17 mouse cellular contexts compared by ENCODE assay signal in the genomic region with DNA sequence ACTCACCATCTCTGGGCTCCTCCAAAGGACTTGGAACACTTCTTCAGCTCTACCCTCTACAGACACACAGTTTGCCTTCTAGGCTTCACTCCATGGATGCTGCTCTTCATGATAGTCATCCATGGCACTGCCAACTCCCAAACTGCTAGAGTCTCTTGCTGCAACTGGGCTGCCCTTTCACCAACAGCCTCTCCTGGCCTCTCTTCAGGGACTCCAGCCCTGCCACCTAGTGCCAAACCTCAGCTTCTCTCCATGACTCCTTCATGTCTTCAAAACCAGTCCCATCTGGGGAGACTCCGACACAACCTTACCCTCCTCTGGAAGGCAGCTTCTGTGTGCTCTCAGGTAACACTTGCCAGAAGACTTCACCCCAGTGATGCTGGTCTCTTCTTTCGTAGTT.
DNase-seq lines count a peak whose midpoint lies in the region; TF ChIP-seq lines count a peak whose summit lies in the region.
"Had no signal": no experiment of that assay in that cellular context is flagged by ENCODE, and none has a peak within 500 bp of the region (broad histone marks: within the 10 kb centered on the region; RNA-seq: fewer than 3 reads in every experiment).

No protein-coding gene starts in this region.

- TF ChIP-seq POLR2A in heart, adult 2 months (IDR thresholded peaks at IDR 0.05; ENCODE audit: insufficient read depth, low read depth, low read length) = no peak
- no peak for TF ChIP-seq POLR2A in small intestine, adult 2 months (IDR thresholded peaks at IDR 0.05; ENCODE audit: low read depth, low read length)

- intact Hi-C loops in heart, adult 2 months (cut with DNase I) = no loop called here
- intact Hi-C loops in left cerebral cortex, postnatal 36 days (cut with DNase I) = no loop called here

- no peaks in the 10 kb centered on the region; the same call in 1 of the 2 replicates for H3K4me1 ChIP-seq in heart, adult 2 months (ENCODE audit: control insufficient read depth, insufficient read depth, low read length)
- H3K4me1 ChIP-seq in small intestine, adult 2 months (ENCODE audit: control insufficient read depth, insufficient read depth, insufficient read length, low read length) = peaks cover 22% of the 10 kb centered on the region

- no peaks in the 10 kb centered on the region for H3K27me3 ChIP-seq in heart, adult 2 months (ENCODE audit: control insufficient read depth, insufficient read depth, low read length)
- H3K27me3 ChIP-seq in small intestine, adult 2 months (ENCODE audit: control insufficient read depth, insufficient read depth, low read length) = no peaks in the 10 kb centered on the region
- H3K27me3 ChIP-seq: embryonic facial prominence, embryonic 12.5 days; forebrain, embryonic 13.5 days; forebrain, embryonic 15.5 days had no signal

- H3K9ac ChIP-seq in heart, adult 2 months (ENCODE audit: low read depth, low read length) = no peak overlapping the region
- H3K9ac ChIP-seq: embryonic facial prominence, embryonic 12.5 days; forebrain, embryonic 13.5 days; forebrain, embryonic 15.5 days; forebrain, postnatal 0 days had no signal

- TF ChIP-seq EP300 in heart, adult 2 months (IDR thresholded peaks at IDR 0.05; ENCODE audit: insufficient read depth, low read depth, low read length) = no peak

- TF ChIP-seq CTCF in heart, adult 2 months (IDR thresholded peaks at IDR 0.05) = no peak
- TF ChIP-seq CTCF in small intestine, adult 2 months (IDR thresholded peaks at IDR 0.05; ENCODE audit: extremely low read depth, insufficient read length, insufficient replicate concordance, low read depth, low read length) = no peak

- no peak overlapping the region for H3K27ac ChIP-seq in heart, adult 2 months
- peak overlapping the region; percentile 54 for H3K27ac ChIP-seq in small intestine, adult 2 months (ENCODE audit: insufficient read depth, low read depth, low read length)
- H3K27ac ChIP-seq: embryonic facial prominence, embryonic 10.5 days; embryonic facial prominence, embryonic 12.5 days; forebrain, embryonic 13.5 days; forebrain, embryonic 15.5 days had no signal

- H3K36me3 ChIP-seq in heart, adult 2 months (ENCODE audit: control insufficient read depth, insufficient read depth, low read length) = no peaks in the 10 kb centered on the region
- no peaks in the 10 kb centered on the region; the same call in 1 of the 2 replicates for H3K36me3 ChIP-seq in small intestine, adult 2 months (ENCODE audit: control insufficient read depth, insufficient read depth, low read length)
- H3K36me3 ChIP-seq: embryonic facial prominence, embryonic 10.5 days; embryonic facial prominence, embryonic 12.5 days; forebrain, embryonic 15.5 days had no signal

- no peak overlapping the region for H3K4me3 ChIP-seq in heart, adult 2 months
- H3K4me3 ChIP-seq in small intestine, adult 2 months (ENCODE audit: low read depth, low read length) = peak overlapping the region; percentile 25; the same call in 1 of the 2 replicates
- H3K4me3 ChIP-seq: embryonic facial prominence, embryonic 10.5 days; embryonic facial prominence, embryonic 12.5 days; forebrain, embryonic 13.5 days; forebrain, embryonic 15.5 days had no signal

- H3K79me2 ChIP-seq in heart, adult 2 months (replicated peaks; ENCODE audit: control insufficient read depth, insufficient read depth, low read length) = no peaks in the 10 kb centered on the region

- DNase-seq in heart, adult 11 months = peak; percentile 75
- no peak for DNase-seq in heart, adult 2 months
- DNase-seq in adipocyte (ENCODE audit: low spot score) = peak; percentile 75
- no peak for DNase-seq in left cerebral cortex, postnatal 36 days (ENCODE audit: low spot score in 2 of 2)
- DNase-seq: adrenal gland, adult 8-10 months; adrenal gland, postnatal 36 days; cerebellum, adult 11-12 months; cerebellum, adult 2 months; cerebellum, adult 9-10 months; cerebellum, postnatal 10 days; cerebellum, postnatal 25 days; forebrain, postnatal 0 days had no signal

- WGBS in heart, adult 2 months = 94% methylated on average over 2 of the region's 2 CpGs
- WGBS in small intestine, adult 2 months = 92% methylated on average over 2 of the region's 2 CpGs

Comparison
In these comparisons a context has a peak if more than half of its experiments do, and no peak if none do; other contexts are left out.
1. DNase-seq: peak in heart, adult 11 months (single experiment) and adipocyte (single experiment); none in heart, adult 2 months (0 of 2) and left cerebral cortex, postnatal 36 days (0 of 2).